In genomic region chr5:149052421-149053338, GRCm38 (mm10) we compare ENCODE assay signal across 8 mouse cellular contexts. TPM values are rescaled to one million over a fixed set of nuclear protein-coding genes. Genes with fewer than 3 reads are reported as not detected.
DNase-seq lines count a peak whose midpoint lies in the region; ATAC-seq lines count a peak whose summit lies in the region.

No protein-coding gene starts in this region.

- under 1% methylated on average over 86 of the region's 110 CpGs for WGBS in hindbrain, embryonic 11.5 days

- H3K4me2 ChIP-seq in hindbrain, embryonic 11.5 days (replicated peaks; ENCODE audit: low read depth, low read length) = peak overlapping the region; percentile 90

- no peaks in the 10 kb centered on the region for H3K27me3 ChIP-seq in hindbrain, embryonic 11.5 days (ENCODE audit: control insufficient read depth, insufficient read depth, low read length)

- H3K9ac ChIP-seq in hindbrain, embryonic 11.5 days (ENCODE audit: low read depth, low read length) = peak overlapping the region; percentile 99

- H3K4me3 ChIP-seq in hindbrain, embryonic 11.5 days (ENCODE audit: low read depth, low read length) = peak overlapping the region; percentile 76

- no peaks in the 10 kb centered on the region; the same call in 1 of the 2 replicates for H3K4me1 ChIP-seq in hindbrain, embryonic 11.5 days (replicated peaks; ENCODE audit: control insufficient read depth, insufficient read depth, low read length)

- H3K36me3 ChIP-seq in hindbrain, embryonic 11.5 days (ENCODE audit: control insufficient read depth, insufficient read depth, low read length) = no peaks in the 10 kb centered on the region

- DNase-seq in Muller cell, postnatal 12 days (ENCODE audit: inconsistent ontology term) = peak; percentile 98
- peak; percentile 98 for DNase-seq in cerebellum, adult 9-11 months
- peak; percentile 99 to 100 for DNase-seq in frontal cortex, adult 2 months (ENCODE audit: extremely low spot score in 1 of 2, low spot score in 1 of 2)
- peak; percentile 97 for DNase-seq in hindbrain, embryonic 11.5 days (ENCODE audit: low spot score)
- peak; percentile 99 for DNase-seq in layer of hippocampus, postnatal 10 days (ENCODE audit: low spot score in 2 of 2)
- peak; percentile 100 for DNase-seq in lung, postnatal 10 days
- peak; percentile 94 for DNase-seq in retina, adult 2 months (ENCODE audit: low read depth, low spot score)
- peak; percentile 99 to 100 for DNase-seq in thymus, postnatal 36 days

- ATAC-seq in hindbrain, embryonic 11.5 days (ENCODE audit: low FRiP score) = peak; percentile 98

- H3K27ac ChIP-seq in hindbrain, embryonic 11.5 days (ENCODE audit: low read depth, low read length) = peak overlapping the region; percentile 99

- no peaks in the 10 kb centered on the region for H3K9me3 ChIP-seq in hindbrain, embryonic 11.5 days (ENCODE audit: control insufficient read depth, low read length)

RNA-seq across cellular contexts. Expression of gene Gm42791, which starts 57.7 kb away (rescaled TPM):
- polyA plus RNA-seq in frontal cortex, adult 2 months (2012; rRNA removed) = not detected in 2 replicates
- polyA plus RNA-seq in hindbrain, embryonic 11.5 days (2014; fragmentation: Nextera tagmentation; extraction: Ambion mirVana) = not detected in 2 replicates
- 10 to 100 TPM in 1 of 2 experiments, 1 to 10 TPM in 1; 9.6 to 11.5 TPM for total RNA-seq in layer of hippocampus, postnatal 10 days (2021)

Comparison
In these comparisons a context has a peak if more than half of its experiments do, and no peak if none do; other contexts are left out.
1. Peak in every context shown above with its lines: DNase-seq, ATAC-seq, H3K4me3 ChIP-seq and H3K27ac ChIP-seq.